Mouse (Mus musculus) intestine, embryonic 16.5 days (tissue): Measurements from ENCODE around the gene Rmnd5b. TPM values are rescaled to one million over a fixed set of nuclear protein-coding genes. Genes with fewer than 3 reads are reported as not detected.
"Not testable (repeated sequence)": the region's sequence is repeated elsewhere in the genome, so short reads cannot be mapped to it uniquely, and the experiment has no call there.

ENCODE experiments used
- ATAC-seq: fragments of 200-750 bp; cut with Nextera tagmentation; 2 replicates; pipeline ENCODE4 v1.8.0; 2017; ENCODE audit warnings: moderate TSS enrichment, moderate library complexity
- H3K27ac ChIP-seq: fragments of 300-500 bp; sonication (generic); 2 replicates; pipeline ENCODE4 v1.5.1; 2014; ENCODE audit warnings: mild to moderate bottlenecking, low read length
- H3K27me3 ChIP-seq: fragments of 300-500 bp; sonication (generic); replicated peaks from 2 replicates; pipeline ENCODE4 v1.6.1; 2014; ENCODE audit warnings: low read length, control low read depth, mixed read lengths; ENCODE audit not compliant: control insufficient read depth, insufficient read depth
- H3K36me3 ChIP-seq: fragments of 300-500 bp; sonication (generic); 2 replicates; pipeline ENCODE4 v1.6.1; 2014; ENCODE audit warnings: low read length, control low read depth; ENCODE audit not compliant: control insufficient read depth, insufficient read depth
- H3K4me1 ChIP-seq: fragments of 300-500 bp; sonication (generic); 2 replicates; pipeline ENCODE4 v1.6.1; 2014; ENCODE audit warnings: low read length, control low read depth, mixed read lengths; ENCODE audit not compliant: control insufficient read depth, insufficient read depth
- H3K4me2 ChIP-seq: fragments of 300-500 bp; sonication (generic); 2 replicates; pipeline ENCODE4 v1.6.1; 2014; ENCODE audit warnings: low read depth, low read length, control low read depth
- H3K4me3 ChIP-seq: fragments of 300-500 bp; sonication (generic); 2 replicates; pipeline ENCODE4 v1.5.1; 2014; ENCODE audit warnings: mild to moderate bottlenecking, low read length
- H3K9ac ChIP-seq: fragments of 300-500 bp; sonication (generic); 2 replicates; pipeline ENCODE4 v1.6.1; 2014; ENCODE audit warnings: low read depth, low read length
- H3K9me3 ChIP-seq: fragments of 300-500 bp; sonication (generic); 2 replicates; pipeline ENCODE4 v1.6.1; 2016; ENCODE audit warnings: low read length, control low read depth; ENCODE audit not compliant: control insufficient read depth
- WGBS: fragments of 180-500 bp; shearing (Covaris S2); extraction: QIAGEN DNeasy Blood & Tissue Kit; methylation state at CpG from one replicate; pipeline ENCODE4 v1.1.7; 2014; 5-methylcytosine and 5-hydroxymethylcytosine counted together
- polyA plus RNA-seq: library from polyadenylated mRNA; unstranded; fragments of >200 nt; fragmentation: Nextera tagmentation; extraction: Ambion mirVana; gene quantifications from 2 replicates; pipeline ENCODE4 v1.2.1, GENCODE M21; 2015

The Rmnd5b gene
- polyA plus RNA-seq, 1 experiment from 2014 or later = 44.4 TPM

DNA sequence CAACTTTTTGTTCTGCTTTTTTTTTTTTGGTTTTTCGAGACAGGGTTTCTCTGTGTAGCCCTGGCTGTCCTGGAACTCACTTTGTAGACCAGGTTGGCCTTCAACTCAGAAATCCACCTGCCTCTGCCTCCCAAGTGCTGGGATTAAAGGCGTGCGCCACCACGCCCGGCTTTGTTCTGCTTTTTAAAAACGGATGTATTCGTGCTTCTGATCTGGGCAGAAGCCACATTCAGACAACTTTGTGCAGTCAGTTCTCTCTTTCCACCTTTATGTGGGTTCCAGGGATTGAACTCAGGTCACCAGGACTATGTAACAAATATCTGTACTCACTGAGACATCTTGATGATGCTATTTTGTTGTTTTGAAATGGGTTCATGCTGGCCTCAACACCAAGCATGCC, 2.5 kb downstream of the Rmnd5b start:
- ATAC-seq, H3K4me2 ChIP-seq, H3K27ac ChIP-seq, H3K4me3 ChIP-seq, H3K4me1 ChIP-seq, H3K9me3 ChIP-seq, H3K36me3 ChIP-seq, H3K9ac ChIP-seq, H3K27me3 ChIP-seq: not testable (repeated sequence)
- WGBS = 94% methylated on average over 7 of the region's 7 CpGs

- Histone ChIP-seq H3K4me1 (peaks cover 10% of the 10 kb centered on the region), H3K9ac (no peak overlapping the region), H3K9me3 (no peaks in the 10 kb centered on the region), H3K27me3 (no peaks in the 10 kb centered on the region), H3K27ac (no peak overlapping the region), H3K36me3 (peaks cover 6% of the 10 kb centered on the region), H3K4me3 (no peak overlapping the region), H3K4me2 (no peak overlapping the region)
- no peak for ATAC-seq
- 85% methylated on average over 6 of the region's 6 CpGs for WGBS
Observed at GRCm38 (mm10) chr11:51632130-51632753, 3.5 kb downstream of the Rmnd5b start.

- 0 out of 2 replicates have a peak, but pooled peaks cover under 1% of the 10 kb centered on the region for H3K4me1 ChIP-seq
- H3K27ac ChIP-seq = no peak overlapping the region
- WGBS = 82% methylated on average over 15 of the region's 15 CpGs
- peaks cover 13% of the 10 kb centered on the region for H3K36me3 ChIP-seq
- no peaks in the 10 kb centered on the region for H3K27me3 ChIP-seq
- no peaks in the 10 kb centered on the region for H3K9me3 ChIP-seq
- H3K9ac ChIP-seq = no peak overlapping the region
- no peak overlapping the region for H3K4me3 ChIP-seq
- H3K4me2 ChIP-seq = no peak overlapping the region
- ATAC-seq = no peak
Observed at GRCm38 (mm10) chr11:51629651-51630314, 5.9 kb downstream of the Rmnd5b start.

GRCm38 (mm10) chr11:51627907-51628306, 7.8 kb downstream of the Rmnd5b start:
- Histone ChIP-seq H3K9ac (no peak overlapping the region), H3K9me3 (no peaks in the 10 kb centered on the region), H3K4me2 (no peak overlapping the region), H3K36me3 (peaks cover 29% of the 10 kb centered on the region), H3K4me1 (no peaks in the 10 kb centered on the region), H3K27ac (no peak overlapping the region), H3K27me3 (no peaks in the 10 kb centered on the region), H3K4me3 (no peak overlapping the region)
- 84% methylated on average over 8 of the region's 8 CpGs for WGBS
- no peak for ATAC-seq

DNA sequence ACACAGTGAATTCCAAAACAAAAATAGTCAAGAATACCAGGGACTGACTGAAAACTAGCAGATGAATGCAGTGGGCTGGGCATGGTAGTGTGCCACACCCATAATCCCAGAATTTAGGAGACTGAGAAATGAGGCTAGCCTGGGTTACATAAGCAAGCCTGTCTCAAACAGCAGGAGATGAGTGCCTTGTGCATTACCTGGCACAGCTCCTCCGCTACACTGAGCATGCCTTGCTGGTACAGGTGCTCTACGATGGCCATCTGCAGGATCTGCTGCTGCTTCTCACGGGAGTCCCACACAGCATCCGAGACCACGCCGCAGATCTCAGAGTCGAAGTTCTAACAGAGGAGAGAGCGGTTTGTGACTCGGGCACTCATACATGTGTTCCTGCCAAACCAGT, 8.3 kb downstream of the Rmnd5b start:
- no peak overlapping the region for H3K4me3 ChIP-seq
- no peaks in the 10 kb centered on the region for H3K9me3 ChIP-seq
- peaks cover 30% of the 10 kb centered on the region for H3K36me3 ChIP-seq
- H3K27me3 ChIP-seq = no peaks in the 10 kb centered on the region
- no peak for ATAC-seq
- H3K9ac ChIP-seq = no peak overlapping the region
- no peak overlapping the region for H3K4me2 ChIP-seq
- 93% methylated on average over 9 of the region's 9 CpGs for WGBS
- H3K27ac ChIP-seq = no peak overlapping the region
- H3K4me1 ChIP-seq = no peaks in the 10 kb centered on the region

DNA sequence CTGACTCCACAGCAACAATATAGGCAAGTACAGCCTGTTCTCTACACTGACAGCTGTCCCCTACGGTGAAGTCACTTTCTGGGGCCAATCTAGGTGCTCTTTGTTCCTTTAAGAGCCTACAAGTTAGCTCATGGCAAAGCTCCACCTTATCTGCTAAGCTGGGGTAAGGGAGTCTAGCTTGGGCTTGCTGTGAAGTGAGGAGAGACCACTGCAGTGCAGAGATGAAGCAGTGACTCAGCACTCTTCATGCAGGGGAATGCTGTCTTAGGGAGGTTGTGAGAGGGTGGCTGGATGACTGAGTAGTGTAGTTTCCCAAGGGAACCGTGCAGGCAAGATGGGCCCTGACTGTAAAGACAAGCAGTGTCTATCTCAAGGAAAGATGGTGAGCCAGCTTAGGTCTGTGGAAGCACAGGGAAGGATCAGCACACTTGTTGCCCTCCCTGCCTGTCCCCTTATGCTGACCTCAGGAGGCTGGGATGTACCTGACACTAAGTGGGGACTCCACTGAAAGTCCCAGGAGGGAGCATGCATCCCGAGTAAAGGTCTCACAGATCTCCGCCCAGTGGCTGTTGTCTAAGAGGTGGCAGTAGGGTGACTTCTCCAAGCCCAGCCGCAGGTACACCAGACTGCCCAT, 10.4 kb downstream of the Rmnd5b start:
- Histone ChIP-seq H3K27me3 (no peaks in the 10 kb centered on the region), H3K4me1 (peaks cover 15% of the 10 kb centered on the region), H3K9ac (no peak overlapping the region), H3K9me3 (no peaks in the 10 kb centered on the region), H3K4me3 (no peak overlapping the region), H3K4me2 (no peak overlapping the region), H3K27ac (no peak overlapping the region), H3K36me3 (peaks cover 30% of the 10 kb centered on the region)
- ATAC-seq = no peak
- WGBS = 80% methylated on average over 5 of the region's 5 CpGs

DNA sequence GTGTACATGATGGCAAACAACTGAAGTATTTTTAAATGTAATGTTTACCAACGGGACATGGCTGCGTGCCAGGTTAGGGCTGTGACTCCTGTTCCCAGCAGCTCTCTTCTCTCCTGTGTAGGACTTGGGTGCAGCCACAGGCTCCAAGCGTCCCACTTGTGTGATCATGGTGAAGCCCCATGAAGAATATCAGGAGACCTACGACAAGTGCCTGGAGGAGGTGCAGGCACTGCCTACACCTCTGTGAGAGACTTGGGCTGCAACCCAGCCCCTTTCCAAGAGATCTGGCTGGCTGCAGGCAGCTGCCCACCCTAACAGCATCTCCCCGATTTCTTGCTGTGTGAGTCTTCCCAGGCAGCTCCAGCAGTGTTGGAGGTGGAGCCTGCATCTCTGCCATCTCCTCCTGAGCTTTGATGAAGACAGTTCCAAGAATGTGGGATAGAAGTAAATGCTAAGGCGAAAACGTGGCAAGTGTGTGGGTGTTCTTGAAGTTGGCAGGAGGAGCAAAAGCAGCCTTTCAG, 12.7 kb downstream of the Rmnd5b start:
- H3K36me3 ChIP-seq = peaks cover 27% of the 10 kb centered on the region
- WGBS = 86% methylated on average over 7 of the region's 7 CpGs

DNA sequence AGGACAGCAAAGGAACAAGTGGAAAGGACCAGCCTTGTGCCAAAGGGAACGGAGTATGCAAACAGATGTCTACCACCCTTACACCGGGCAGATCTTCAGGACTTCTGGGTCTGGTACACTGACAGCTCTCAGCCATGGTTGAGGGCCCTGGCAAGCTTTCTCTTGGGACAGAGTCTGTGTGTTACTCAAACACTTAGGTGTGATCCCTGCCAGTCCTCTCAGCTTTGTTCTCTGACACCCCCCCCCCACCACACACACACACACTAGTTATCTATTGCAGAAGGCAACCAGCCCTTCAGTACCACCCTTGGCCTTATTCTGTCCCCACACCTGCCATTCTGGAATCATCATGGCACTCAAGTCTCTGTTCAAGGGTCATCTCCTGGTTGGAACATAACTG, 13.9 kb downstream of the Rmnd5b start:
- Histone ChIP-seq H3K4me2 (no peak overlapping the region), H3K4me1 (peaks cover 16% of the 10 kb centered on the region), H3K36me3 (peaks cover 21% of the 10 kb centered on the region), H3K27ac (no peak overlapping the region), H3K9ac (peak overlapping the region; percentile 32; the same call in 1 of the 2 replicates), H3K4me3 (no peak overlapping the region), H3K9me3 (no peaks in the 10 kb centered on the region), H3K27me3 (no peaks in the 10 kb centered on the region)
- no peak for ATAC-seq
- 98% methylated on average over 2 of the region's 2 CpGs for WGBS

More for the DNA sequence above, 12.7 kb downstream of the Rmnd5b start:
- Histone ChIP-seq H3K4me2 (no peak overlapping the region), H3K4me3 (no peak overlapping the region), H3K27me3 (no peaks in the 10 kb centered on the region), H3K4me1 (peaks cover 16% of the 10 kb centered on the region), H3K27ac (no peak overlapping the region), H3K9ac (no peak overlapping the region), H3K9me3 (no peaks in the 10 kb centered on the region)
- ATAC-seq = no peak

- peak overlapping the region; percentile 70 for H3K4me3 ChIP-seq
- H3K27ac ChIP-seq = peak overlapping the region; percentile 8; the same call in 1 of the 2 replicates
- H3K36me3 ChIP-seq = peaks cover 19% of the 10 kb centered on the region
- H3K4me1 ChIP-seq = peaks cover 22% of the 10 kb centered on the region
- no peak for ATAC-seq
- H3K27me3 ChIP-seq = no peaks in the 10 kb centered on the region
- no peaks in the 10 kb centered on the region for H3K9me3 ChIP-seq
- under 1% methylated on average over 11 of the region's 11 CpGs for WGBS
- peak overlapping the region; percentile 72 for H3K4me2 ChIP-seq
- H3K9ac ChIP-seq = peak overlapping the region; percentile 77
Observed at GRCm38 (mm10) chr11:51620084-51620483, 15.6 kb downstream of the Rmnd5b start.
